Mouse (Mus musculus) adrenal gland, adult 18-20 months (tissue): Measurements from ENCODE around the gene Gm11492. TPM values are rescaled to one million over a fixed set of nuclear protein-coding genes. Genes with fewer than 3 reads are reported as not detected.

Experiments
- DNase-seq, 2 experiments: peaks; one replicate each; pipeline ENCODE4 v3.0.0; 2021 to 2022; ENCODE audit warnings: low spot score in 2 of 2
- long read RNA-seq, 2 experiments: library from polyadenylated mRNA; stranded (forward); transcript quantifications; one replicate each; pipeline ENCODE4 v2.0.0; 2021
- total RNA-seq, 2 experiments: library from RNA; stranded (reverse); gene quantifications; 1 replicate in 1 of 2; 2 replicates in 1 of 2; pipeline ENCODE4 v1.2.3; 2021

The Gm11492 gene
- not detected for total RNA-seq
- long read RNA-seq, experiment 1, result 0 reads
- long read RNA-seq, experiment 2, result 0 reads

- DNase-seq, result no peak
These were observed at the start of gene Gm11492 for GRCm38 (mm10) chr11:87566501-87566900. Gm11492 (plus strand) TSS chr11:87566653.

DNA sequence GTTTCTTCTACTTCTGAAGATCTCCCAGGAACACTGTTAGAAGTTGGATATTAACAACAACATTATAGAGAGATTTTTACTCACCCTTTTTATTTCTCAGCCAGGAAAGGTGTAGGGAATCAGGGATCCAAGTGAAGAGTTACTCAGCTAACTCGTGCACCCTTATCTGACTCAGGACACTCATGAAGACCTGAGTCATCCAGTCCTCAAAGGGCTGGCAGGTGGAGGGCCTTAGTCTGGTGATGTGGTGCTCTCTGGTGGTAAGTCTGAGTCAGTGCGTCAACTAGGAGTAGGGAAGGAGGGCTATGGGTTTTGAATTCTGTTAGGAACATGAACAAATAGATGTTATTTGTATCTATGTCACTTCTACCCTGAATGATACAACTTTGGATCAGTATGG lies 47.2 kb upstream of the Gm11492 start:
- DNase-seq, result peak in 1 of 2 experiments; percentile 18

DNA sequence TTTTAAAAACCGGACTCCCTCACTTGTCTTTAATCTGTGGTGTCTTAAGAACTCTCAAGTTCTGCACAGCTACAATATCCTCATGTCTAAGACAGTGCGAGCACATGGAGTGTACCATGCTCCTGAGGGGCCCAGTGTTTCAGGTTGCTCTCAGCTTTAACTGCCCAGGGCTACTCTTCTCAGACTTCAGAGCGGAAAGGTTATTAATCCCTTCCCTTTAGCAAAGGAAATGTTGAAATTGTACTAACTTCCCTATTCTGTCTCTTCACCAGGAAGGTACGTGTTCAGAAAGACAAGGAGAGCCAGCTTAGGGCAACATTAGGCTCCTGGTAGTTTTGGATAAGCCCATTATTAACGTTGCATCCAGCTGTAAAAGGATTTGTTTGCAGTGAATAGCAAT lies 43.0 kb upstream of the Gm11492 start:
- DNase-seq, result no peak

- DNase-seq, result no peak
These were observed 42.5 kb upstream of the Gm11492 start for GRCm38 (mm10) chr11:87523967-87524366.

- no peak for DNase-seq
These were observed 41.7 kb upstream of the Gm11492 start for GRCm38 (mm10) chr11:87524780-87525179.

GRCm38 (mm10) chr11:87527364-87527763 lies 39.1 kb upstream of the Gm11492 start:
- DNase-seq, result no peak

GRCm38 (mm10) chr11:87527990-87528389 lies 38.5 kb upstream of the Gm11492 start:
- no peak for DNase-seq

DNA sequence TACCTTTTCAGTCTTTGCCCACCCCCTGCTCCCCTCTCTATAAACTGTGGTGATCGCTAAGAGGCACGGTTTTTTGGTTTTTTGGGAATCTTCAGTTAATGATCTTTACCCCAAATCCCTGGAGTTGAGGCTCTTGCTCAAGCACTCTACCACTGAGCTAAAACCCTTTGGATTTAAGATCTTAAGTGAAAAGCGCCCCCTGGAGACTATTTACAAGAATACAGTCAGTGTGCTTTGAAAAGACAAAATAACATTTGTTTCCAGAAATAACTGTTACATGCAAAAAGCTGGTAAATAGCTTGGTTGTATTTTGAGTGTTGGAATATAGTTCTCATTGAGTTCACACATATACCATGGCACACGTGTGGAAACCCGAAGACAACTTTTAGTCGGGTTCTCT lies 34.8 kb upstream of the Gm11492 start:
- no peak for DNase-seq

DNA sequence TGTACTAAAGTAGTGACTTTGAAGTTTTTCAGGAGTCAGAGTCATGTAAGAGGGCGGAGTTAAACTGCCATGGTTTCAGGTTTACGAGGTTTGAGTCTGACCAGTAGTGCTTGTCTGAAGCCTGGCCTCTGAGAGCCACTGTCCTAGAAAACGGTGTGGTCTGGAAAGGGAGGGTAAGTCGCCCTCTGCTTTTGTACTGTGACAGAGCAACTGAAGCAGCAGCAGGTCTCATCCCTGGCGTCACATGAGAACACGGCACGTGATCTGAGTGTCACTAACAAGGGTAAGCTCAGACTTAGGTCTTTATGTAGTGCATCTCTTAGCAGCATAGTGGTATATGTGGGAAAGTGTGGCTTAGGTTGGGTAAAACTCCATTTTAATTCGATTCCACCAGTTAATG lies 24.2 kb upstream of the Gm11492 start:
- DNase-seq, result no peak

DNA sequence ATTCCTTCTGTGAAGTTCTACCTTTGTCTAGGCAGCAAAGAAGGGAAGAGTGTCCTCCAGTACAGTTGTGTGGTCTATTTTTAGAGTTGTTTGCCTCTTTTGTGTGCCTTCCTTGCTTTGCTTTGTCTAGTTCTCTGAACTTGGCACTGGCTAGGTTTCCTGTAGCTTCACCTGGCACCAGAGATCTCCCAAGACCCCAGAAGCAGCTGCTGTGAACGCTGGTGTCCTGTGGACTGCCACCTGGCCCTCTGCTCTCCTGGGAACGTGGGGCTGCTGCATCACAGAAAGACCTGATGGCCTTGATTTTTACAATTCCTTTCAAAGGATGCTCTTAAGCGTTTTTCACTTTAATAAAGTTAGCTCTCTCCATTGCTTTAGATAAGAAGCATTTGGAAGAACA lies 23.5 kb upstream of the Gm11492 start:
- DNase-seq, result no peak

DNA sequence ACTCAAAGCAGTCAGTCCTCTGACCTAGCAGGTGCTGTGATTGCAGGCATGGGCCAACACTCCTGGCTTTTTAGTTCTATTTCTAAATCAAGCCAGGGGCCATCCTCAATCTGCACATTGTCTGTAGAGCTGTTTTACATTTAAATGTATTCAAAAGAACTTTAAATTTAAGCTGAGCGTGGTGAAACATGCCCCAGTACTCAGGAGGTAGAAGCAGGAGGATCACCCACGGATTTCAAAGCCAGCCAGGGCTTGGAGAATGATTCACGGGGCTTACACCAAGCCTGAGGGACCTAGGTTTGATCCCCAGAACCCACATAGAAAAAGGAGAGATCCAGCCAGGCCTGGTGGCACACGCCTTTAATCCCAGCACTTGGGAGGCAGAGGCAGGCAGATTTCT lies 13.1 kb upstream of the Gm11492 start:
- no peak for DNase-seq

GRCm38 (mm10) chr11:87554386-87554785 lies 12.1 kb upstream of the Gm11492 start:
- DNase-seq, result no peak

- no peak for DNase-seq
These were observed 11.2 kb upstream of the Gm11492 start for GRCm38 (mm10) chr11:87555106-87555703.

DNA sequence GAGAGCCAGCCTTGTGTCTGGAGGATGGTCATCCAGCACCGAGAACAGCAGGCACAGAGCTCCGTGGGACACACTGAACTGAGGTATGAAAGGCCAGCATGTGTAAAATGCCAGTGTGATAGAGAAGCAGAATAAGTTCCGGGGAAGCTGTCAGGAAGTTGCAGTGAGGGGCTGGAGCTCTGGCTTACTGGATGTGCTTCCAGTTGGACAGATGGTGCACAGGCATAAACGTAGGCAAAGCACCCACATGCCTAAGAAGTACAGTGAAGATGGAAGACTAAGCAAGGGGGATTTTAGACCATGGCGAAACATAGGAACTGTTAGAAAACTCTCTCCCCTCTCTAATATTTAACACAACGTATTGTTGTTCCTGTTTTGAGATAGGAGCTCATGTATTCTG lies 5.2 kb upstream of the Gm11492 start:
- DNase-seq, result no peak

DNA sequence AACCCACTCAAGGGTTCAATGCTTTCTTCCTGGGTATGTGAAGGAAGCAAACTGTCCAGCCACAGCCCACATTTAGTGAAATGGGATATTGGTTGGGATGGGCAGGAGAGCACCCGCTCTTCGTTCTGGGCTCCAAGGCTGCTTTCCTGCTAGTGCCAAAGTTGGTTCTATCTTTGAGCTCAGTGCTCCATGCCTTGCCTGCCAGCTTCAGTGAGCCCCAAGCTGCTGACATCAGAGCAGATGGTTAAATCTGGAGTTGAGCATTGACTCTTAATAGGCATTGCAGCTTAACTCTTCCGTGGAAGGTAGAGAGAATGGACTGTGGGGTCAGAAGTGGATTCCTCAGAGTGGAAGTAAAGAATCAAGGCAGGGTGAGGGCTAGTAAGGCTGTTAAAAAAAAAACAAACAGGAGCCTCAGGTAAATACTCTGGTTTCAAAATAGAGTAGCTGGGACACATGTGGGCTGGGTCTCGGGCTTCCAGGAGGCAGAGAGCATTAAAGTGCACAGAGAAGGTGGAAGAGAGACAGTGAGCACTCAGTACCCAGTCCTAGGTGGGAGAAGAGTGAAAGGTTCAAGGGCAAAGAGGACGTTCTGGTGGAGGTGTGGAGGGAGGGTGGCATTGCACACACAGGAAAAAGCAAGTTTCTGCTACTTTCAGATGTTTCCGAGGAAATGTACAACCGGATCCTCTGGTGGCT lies 2.0 kb downstream of the Gm11492 start, which contains the start of gene Sept4:
Sept4 (plus strand) TSS at position 649 of the 699 bp plus-strand sequence.
- no peak for DNase-seq

GRCm38 (mm10) chr11:87570743-87571142 lies 4.3 kb downstream of the Gm11492 start:
- no peak for DNase-seq

DNA sequence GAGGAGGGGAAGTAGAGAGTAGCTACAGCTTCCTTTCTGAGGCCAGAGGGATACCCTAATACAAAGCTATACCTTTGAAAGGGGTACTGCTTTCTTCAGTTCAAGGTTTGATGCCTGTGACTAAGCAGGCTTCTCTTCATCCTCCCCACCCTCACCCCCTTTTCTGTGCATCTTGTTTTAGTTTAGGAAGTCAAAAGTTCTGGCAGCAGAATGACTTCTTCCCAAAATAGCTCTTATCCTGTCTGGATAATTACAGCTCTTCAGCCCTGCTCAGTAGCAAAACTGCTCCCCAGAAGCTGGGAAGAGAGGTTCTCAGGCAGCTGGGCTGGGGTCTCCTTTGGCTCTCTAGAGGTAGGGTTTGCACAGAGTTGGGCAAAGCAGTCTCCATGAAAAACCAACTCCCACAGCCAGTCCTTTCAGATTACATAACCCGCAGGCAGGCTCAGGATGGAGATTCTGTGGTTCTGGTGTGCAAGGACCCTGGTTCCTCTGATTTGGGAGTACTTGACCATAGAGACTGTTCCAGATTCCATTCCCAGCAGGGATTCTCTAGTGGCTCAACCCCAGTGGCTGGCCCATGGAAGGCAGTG lies 5.0 kb downstream of the Gm11492 start:
- DNase-seq, result no peak

- DNase-seq, result no peak
These were observed 7.3 kb downstream of the Gm11492 start for GRCm38 (mm10) chr11:87573751-87574150.

- no peak for DNase-seq
These were observed 8.2 kb downstream of the Gm11492 start for GRCm38 (mm10) chr11:87574520-87575180.

GRCm38 (mm10) chr11:87577601-87578248 lies 11.3 kb downstream of the Gm11492 start:
- no peak for DNase-seq

DNA sequence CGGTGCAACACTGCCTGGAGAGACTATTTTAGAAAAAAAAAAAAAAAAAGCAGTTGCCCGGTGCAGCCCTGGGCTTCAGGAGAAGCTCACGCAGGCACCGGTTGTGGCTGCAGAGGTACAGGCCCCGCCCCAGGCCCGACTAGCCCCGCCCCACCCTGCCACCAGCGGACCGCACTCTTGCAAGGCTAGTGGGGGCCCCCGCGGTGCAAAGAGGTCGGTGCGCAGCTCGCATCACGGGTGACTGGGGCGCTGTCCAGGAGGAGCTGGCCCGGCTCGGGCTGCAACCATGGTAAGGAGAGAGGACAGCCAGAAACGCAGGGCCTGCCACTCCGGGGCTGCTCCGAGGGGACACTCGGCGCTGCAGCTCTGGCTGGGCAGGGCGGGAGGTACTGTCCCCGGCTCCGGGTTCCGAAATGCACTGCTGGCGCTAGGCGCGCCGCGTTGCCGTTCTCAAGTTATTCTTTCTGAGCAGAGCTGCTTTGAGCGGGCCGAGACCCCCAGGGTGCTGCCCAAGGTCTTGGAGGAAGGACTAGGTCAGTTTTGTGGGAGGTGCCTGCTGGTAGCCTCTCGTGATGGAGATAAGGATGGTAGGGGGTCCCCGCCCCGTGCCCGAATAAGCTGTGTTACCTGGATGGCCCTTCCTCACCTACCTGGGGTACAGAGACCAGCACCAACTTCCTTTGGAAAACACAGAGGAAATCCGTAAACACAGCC lies 12.0 kb downstream of the Gm11492 start:
- peak; percentile 61 to 62 for DNase-seq
